Mouse (Mus musculus) activated CD4-positive, CD25-positive, alpha-beta regulatory T cell, adult 4 months (primary cell): ENCODE measurements around the gene Gpc5. TPM values are rescaled to one million over a fixed set of nuclear protein-coding genes. Genes with fewer than 3 reads are reported as not detected.

Experiments used
- ATAC-seq: one replicate; pipeline ENCODE4 v1.8.0; 2017
- polyA plus RNA-seq, 2 experiments: library from polyadenylated mRNA; unstranded; fragments of 100-300 nt; shearing (Covaris generic); gene quantifications; one replicate each; pipeline ENCODE4 v1.2.1; 2017

The Gpc5 gene
- polyA plus RNA-seq, 2 experiments from 2014 or later = not detected

GRCm38 (mm10) chr14:115371131-115371530 lies 279.1 kb downstream of the Gpc5 start:
- ATAC-seq = no peak

- no peak for ATAC-seq
Observed at GRCm38 (mm10) chr14:115391831-115392230, 299.8 kb downstream of the Gpc5 start.

GRCm38 (mm10) chr14:115392894-115393524 lies 301.0 kb downstream of the Gpc5 start:
- ATAC-seq = no peak

- no peak for ATAC-seq
Observed at GRCm38 (mm10) chr14:115406596-115406995, 314.6 kb downstream of the Gpc5 start.

GRCm38 (mm10) chr14:115407309-115407930 lies 315.4 kb downstream of the Gpc5 start:
- ATAC-seq = no peak

- no peak for ATAC-seq
Observed at GRCm38 (mm10) chr14:115410881-115411280, 318.9 kb downstream of the Gpc5 start.

- no peak for ATAC-seq
Observed at GRCm38 (mm10) chr14:115411513-115412174, 319.6 kb downstream of the Gpc5 start.

GRCm38 (mm10) chr14:115412821-115413220 lies 320.8 kb downstream of the Gpc5 start:
- no peak for ATAC-seq

- no peak for ATAC-seq
Observed at GRCm38 (mm10) chr14:115413429-115413828, 321.4 kb downstream of the Gpc5 start.

GRCm38 (mm10) chr14:115414545-115414944 lies 322.5 kb downstream of the Gpc5 start:
- ATAC-seq = no peak

GRCm38 (mm10) chr14:115431967-115432366 lies 340.0 kb downstream of the Gpc5 start:
- no peak for ATAC-seq

GRCm38 (mm10) chr14:115432368-115432767 lies 340.4 kb downstream of the Gpc5 start:
- no peak for ATAC-seq

GRCm38 (mm10) chr14:115436617-115437016 lies 344.6 kb downstream of the Gpc5 start:
- ATAC-seq = no peak

GRCm38 (mm10) chr14:115444789-115445770 lies 353.1 kb downstream of the Gpc5 start:
- ATAC-seq = no peak

GRCm38 (mm10) chr14:115450938-115451337 lies 358.9 kb downstream of the Gpc5 start:
- ATAC-seq = no peak

- no peak for ATAC-seq
Observed at GRCm38 (mm10) chr14:115467960-115468359, 375.9 kb downstream of the Gpc5 start.

- ATAC-seq = no peak
Observed at GRCm38 (mm10) chr14:115475234-115475633, 383.2 kb downstream of the Gpc5 start.

GRCm38 (mm10) chr14:115477360-115477759 lies 385.3 kb downstream of the Gpc5 start:
- ATAC-seq = no peak

GRCm38 (mm10) chr14:115485090-115485489 lies 393.1 kb downstream of the Gpc5 start:
- ATAC-seq = no peak

- no peak for ATAC-seq
Observed at GRCm38 (mm10) chr14:115500794-115501193, 408.8 kb downstream of the Gpc5 start.

- ATAC-seq = no peak
Observed at GRCm38 (mm10) chr14:115546516-115547282, 454.7 kb downstream of the Gpc5 start.

- ATAC-seq = no peak
Observed at GRCm38 (mm10) chr14:115551996-115552395, 460.0 kb downstream of the Gpc5 start.
